Mouse (Mus musculus) retina, postnatal 7 days (tissue): ENCODE data around the gene Tymp.

Experiments
- DNase-seq: peaks from one replicate; pipeline ENCODE4 v3.0.0-alpha.2; 2012; ENCODE audit warnings: low read depth, low spot score

The Tymp gene

DNA sequence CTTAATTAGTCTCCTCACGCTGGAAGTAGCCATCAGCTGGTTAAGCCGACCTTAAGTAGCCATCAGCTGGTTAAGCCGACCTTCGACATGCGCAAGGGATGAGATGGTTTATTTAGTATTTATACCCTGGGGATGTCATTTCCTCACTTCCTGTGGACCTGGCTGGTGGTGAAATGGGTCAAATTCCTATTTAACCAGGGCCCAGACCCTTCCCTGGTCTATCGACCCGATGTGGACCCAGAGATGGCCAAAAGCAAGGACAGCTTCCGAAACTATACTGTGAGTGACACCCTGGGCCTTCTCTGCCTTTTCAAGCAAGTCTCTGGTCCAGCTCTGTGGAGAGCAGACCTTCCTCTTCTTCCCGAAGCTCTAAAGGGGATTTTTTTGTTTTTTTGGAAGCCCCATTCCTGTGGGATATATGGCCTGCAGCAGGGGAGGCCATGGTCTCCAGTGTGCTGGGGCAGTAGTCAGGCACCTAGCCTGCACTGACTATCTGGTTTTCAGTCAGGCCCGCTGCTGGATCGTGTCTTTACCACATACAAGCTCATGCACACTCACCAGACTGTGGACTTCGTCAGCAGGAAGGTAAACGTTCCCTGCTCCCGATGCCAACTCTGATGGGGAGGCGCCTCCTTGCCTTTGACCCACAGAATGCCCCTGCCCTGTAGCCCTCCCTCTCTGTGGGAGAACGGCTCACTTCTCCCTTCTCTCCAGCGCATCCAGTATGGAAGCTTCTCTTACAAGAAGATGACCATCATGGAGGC, 41.9 kb downstream of the Tymp start:
- peak; percentile 23 for DNase-seq

DNA sequence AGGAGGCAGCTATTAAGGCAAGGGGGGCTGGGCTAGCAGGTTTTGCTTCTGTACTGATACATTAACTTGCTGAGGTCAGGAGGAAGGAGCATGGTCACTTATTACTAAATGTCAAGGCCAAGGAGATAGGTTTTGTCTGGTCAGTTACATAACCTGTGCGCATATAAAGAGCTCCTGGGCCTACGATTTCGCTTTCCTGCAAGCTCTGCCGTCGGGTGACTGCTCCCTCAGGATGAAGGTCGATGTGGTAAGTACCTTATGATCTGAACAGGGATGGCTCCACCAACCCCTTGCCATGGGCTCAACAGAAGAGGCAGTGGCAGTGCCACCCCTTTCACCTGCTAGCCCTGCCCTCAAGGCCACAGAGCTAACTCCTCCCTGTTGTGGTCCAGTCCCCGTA, 42.6 kb downstream of the Tymp start, which contains the start of gene Miox:
TSS of gene Miox (plus strand) at position 128 of the 400 bp plus-strand sequence.
- no peak for DNase-seq

- no peak for DNase-seq
Measured at GRCm38 (mm10) chr15:89326441-89326840, 50.4 kb downstream of the Tymp start.

GRCm38 (mm10) chr15:89323656-89324055, 53.2 kb downstream of the Tymp start:
- DNase-seq = no peak

GRCm38 (mm10) chr15:89322670-89323522, 53.9 kb downstream of the Tymp start, which contains the start of gene Adm2:
Gene Adm2 (plus strand): TSS chr15:89322720.
- no peak for DNase-seq
